Mouse (Mus musculus) CD4-positive, CD25-positive, alpha-beta regulatory T cell, adult 4 months (primary cell): ENCODE results near the gene Dnttip2. TPM values are rescaled to one million over a fixed set of nuclear protein-coding genes. Genes with fewer than 3 reads are reported as not detected.
A peak's percentile ranks its signal among the peaks of the same experiment; 100 is the strongest.
"Not testable (repeated sequence)": the region's sequence is repeated elsewhere in the genome, so short reads cannot be mapped to it uniquely, and the experiment has no call there.

ENCODE experiments used
- ATAC-seq: one replicate; pipeline ENCODE4 v1.8.0; 2017
- polyA plus RNA-seq, 2 experiments: library from polyadenylated mRNA; unstranded; fragments of 100-300 nt; shearing (Covaris generic); gene quantifications; one replicate each; pipeline ENCODE4 v1.2.1; 2017

The Dnttip2 gene
- polyA plus RNA-seq = 100 to 1,000 TPM; 108 to 120 TPM

DNA sequence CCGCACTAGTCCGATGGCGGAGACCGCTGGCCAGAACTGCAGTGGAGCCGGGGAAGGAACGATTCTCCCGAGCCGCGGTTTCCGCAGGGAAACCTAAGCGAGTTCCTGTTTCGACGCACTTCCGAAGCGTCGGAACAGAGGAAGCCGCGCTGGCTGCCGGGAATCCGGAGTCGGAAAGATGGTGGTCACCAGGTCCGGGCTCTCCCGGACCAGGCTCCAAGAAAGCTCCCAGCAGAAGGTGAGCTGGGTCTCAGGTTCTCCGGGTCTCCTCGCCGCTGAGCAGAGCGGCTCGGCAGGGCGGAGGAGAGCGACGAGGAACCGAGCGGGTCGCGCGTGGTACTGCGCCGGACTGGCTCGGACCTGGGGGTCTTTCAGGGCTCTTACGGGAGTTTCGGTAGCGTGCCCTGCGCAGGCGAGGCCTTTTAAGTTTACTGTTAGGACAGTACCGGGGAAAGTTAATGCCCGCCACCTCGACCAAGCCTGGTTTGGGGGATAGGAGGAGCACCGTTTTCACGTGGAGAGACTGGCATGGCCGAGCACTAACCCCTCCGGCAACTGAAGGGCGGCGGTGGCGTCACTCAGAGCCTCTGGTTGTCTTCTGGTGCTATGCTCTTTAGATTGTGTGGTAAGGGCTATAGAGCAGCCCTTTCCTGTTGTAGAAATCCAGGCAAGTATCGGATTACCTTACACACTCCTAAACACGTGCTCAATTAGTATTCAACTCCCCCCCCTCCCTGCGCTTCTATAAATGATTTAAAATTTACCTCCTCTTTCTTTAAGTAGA is at the start of gene Dnttip2:
Gene Dnttip2 (plus strand): TSS at position 148 of the 784 bp plus-strand sequence.
- peak; percentile 85 for ATAC-seq

GRCm38 (mm10) chr3:122226972-122227371 is 47.2 kb upstream of the Dnttip2 start:
- not testable (repeated sequence) for ATAC-seq

DNA sequence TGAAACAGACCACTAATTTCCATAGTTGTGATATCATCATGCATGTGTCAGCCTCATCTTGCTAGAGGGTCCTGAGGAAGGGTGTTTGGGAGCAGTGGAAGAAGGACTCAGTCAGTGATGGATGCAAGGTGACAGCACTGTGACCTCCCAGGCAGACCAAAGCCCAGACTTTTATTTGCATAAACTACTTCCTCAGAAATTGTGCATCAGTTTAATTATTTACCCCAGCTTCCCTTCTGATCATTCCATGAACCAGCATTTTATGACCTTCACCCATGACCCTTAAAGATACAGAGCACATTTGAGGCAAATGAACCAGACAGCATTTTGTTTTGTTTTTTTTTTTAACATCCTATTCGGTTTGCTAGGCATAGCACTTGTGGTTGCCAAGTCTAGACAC is 38.4 kb upstream of the Dnttip2 start:
- ATAC-seq = no peak

DNA sequence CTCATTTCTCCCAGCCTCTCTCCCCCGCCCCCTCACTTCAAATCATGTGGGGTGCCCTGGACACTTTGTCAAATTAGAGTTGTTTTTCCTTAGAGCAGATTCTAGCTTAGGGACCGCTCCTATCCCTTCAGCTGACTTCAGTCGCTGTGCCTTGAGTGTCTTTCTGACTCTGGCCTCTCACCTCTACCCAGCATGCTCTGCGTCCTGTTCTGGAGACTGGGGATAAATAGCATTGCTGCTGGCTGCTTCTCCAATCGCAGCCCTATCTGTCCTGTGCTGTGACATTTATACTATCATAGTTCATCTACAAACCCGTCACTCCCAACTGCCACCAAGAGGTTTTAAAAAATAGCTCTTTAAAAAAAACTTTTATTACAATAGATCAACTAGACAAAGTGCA is 31.3 kb upstream of the Dnttip2 start:
- no peak for ATAC-seq

GRCm38 (mm10) chr3:122243416-122244167 is 30.6 kb upstream of the Dnttip2 start:
- no peak for ATAC-seq

- ATAC-seq = peak; percentile 4
Measured at GRCm38 (mm10) chr3:122244759-122245158, 29.4 kb upstream of the Dnttip2 start.

DNA sequence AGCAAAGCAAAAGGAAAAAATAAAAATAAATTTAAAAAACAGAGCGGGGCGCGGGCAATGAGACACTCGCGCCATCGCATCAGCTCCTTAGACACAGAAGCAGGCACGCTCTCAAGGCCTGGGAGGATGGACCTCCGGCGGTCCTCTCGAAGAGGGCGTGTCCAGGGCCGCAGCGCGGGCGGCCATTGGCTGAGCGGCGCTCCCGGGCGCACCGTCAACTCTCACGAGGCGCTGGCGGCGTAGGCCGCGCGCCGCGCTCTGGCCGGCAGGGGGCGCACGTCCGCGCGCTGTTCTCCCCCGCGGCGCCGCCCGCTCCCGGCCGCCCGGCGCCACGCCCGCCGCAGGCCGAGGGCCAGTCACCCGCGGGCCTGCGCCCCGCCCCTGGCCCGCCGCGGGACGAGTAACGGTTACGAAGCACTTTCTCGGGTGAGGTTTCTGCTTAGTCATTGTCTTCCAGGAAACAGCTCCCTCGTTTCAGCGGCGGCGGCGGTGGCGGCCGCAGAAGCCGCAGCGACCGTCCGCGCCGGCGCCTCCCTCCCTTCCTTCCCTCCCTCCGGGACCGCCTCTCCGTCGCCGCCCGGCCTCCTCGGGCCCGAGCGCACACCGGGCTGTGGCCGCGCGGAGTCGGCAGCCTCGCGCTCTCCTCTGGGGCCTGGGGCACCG is 28.8 kb upstream of the Dnttip2 start, which contains the start of gene Gclm:
Gene Gclm (plus strand): TSS at position 343 of the 663 bp plus-strand sequence.
- peak; percentile 97 for ATAC-seq

GRCm38 (mm10) chr3:122245878-122246332 is 28.3 kb upstream of the Dnttip2 start:
- ATAC-seq = peak; percentile 24

GRCm38 (mm10) chr3:122246406-122246805 is 27.8 kb upstream of the Dnttip2 start:
- no peak for ATAC-seq

GRCm38 (mm10) chr3:122246986-122247767 is 27.0 kb upstream of the Dnttip2 start:
- ATAC-seq = no peak

DNA sequence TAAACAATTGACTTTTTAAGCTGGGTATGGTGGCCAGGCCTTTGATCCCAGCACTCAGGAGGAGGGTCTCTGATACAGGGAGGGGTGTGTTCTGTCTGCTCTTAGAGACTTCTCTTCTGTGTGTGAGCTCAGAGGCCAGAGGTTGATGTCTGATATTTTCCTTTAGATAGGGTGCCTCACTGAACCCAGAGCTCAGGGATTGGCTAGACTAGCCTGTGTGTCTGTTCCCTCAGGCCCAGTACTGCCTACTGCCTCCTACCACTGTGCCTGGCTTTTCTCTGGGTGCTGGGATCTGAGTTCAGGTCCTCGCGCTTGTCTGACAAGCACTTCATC is 26.5 kb upstream of the Dnttip2 start:
- ATAC-seq = no peak

DNA sequence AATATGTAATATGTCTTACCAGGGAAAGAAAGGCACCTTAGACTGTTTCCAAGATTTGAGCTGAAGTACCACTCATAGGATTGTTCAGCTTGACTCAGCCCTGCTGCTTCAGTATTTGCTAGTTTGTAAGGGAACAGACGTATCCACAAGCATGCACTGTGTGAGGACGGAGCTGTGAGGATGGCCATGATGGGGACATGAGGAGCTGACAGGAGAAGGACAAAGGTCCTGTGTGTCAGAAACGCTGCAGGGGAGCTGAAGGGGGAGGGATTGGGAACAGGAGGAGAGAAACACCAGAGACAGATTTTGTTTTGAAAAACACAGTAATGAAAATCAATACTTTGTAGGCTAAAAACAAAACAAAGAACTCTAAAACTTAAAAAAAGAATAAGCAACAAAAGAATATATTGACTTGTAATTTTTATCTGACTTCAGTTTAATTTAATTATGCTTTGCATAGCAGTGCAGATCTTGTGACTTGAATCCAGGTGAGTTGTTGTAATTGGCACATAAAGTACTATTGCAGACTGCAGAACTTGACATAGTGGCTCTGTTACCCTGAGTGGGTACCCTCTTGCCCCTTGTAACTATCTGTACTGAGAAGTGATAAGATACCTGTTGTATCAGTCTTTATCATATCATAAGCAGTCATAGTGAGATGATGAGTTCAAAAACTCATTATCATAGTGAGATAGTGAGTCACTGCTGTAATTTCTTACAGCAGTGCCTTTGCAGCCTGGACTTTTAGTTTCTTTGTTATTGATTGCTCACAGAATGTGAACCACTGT is 21.5 kb upstream of the Dnttip2 start:
- no peak for ATAC-seq

DNA sequence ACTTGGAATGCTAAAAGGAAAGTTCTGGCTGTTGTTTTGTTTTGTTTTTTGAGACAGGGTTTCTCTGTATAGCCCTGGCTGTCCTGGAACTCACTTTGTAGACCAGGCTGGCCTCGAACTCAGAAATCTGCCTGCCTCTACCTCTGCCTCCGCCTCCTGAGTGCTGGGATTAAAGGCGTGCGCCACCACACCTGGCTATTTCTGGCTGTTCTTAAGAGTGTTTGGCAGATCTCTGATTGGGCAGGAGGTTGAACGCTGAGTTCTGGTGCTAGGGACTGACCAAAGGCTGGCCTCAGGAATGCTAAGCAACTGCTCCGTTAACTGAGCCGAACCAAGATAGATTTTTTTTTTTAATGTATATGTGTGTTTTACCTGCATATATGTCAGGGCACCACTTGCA is 20.1 kb upstream of the Dnttip2 start:
- ATAC-seq = not testable (repeated sequence)

DNA sequence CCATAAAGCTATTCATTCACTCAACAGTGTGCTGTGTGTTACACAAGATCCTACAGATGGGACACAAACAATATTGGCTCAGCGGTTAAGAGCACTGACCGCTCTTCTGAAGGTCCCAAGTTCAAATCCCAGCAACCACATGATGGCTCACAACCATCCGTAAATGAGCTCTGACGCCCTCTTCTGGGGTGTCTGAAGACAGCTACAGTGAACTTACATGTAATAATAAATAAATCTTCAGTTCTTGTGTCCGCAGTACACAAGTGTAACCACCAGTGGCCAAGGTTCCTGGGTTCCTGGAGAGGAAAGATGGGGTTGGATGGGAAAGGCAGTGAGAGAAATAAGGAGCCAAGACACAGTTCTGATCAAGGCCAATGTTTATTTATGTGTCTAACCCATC is 4.2 kb upstream of the Dnttip2 start:
- ATAC-seq = no peak

- not testable (repeated sequence) for ATAC-seq
Measured at GRCm38 (mm10) chr3:122272565-122272964, 1.6 kb upstream of the Dnttip2 start.

GRCm38 (mm10) chr3:122273407-122274240 is 564 bp upstream of the Dnttip2 start:
- peak; percentile 71 for ATAC-seq

- ATAC-seq = no peak
Measured at GRCm38 (mm10) chr3:122275111-122275510, 923 bp downstream of the Dnttip2 start.

DNA sequence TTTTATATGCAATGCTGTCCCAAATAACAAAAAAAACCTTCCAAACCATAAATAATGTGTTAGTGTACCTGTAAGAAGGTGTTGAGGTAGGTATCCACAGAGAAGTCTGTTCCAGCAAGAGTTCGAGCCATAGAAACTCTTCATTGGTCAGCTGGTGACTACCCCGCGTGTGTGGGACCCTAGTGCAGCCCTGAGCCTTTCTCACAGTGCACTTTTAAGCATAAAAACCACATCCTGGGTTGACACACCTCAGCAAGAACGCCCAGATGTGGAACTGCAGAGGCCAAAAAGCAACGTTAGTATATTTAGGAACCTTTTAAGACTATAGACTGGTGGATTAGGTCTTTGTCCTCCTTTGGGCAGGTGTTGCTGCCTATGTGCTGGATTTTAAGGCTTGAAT is 13.0 kb downstream of the Dnttip2 start:
- ATAC-seq = peak; percentile 88

DNA sequence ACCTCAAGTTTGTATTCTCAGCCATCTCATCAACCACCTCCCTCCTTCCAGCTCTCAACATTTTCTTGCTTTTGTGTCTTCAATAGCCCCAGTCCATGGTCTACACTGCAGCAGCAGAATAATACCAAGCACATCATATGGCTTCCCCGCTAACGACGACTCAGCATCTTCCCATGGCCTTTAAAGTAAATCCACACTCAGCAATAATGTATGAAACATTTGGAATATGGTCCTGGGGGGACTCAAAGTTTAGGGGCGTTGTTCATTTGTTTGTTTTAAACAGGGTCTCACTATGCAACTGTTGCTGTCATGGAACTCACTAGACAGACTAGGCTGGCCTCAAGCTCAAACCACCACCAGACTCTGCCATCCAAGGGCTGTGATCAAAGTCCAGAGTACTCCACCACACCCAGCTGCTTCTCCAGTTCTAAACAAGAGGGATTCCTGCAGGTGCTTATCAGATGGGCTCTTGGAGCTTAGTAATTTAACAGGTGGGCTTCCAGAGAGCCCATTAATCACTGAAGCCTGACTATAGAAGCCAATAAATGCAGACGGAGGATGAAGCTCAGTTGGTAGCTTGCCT is 14.5 kb downstream of the Dnttip2 start:
- ATAC-seq = no peak

DNA sequence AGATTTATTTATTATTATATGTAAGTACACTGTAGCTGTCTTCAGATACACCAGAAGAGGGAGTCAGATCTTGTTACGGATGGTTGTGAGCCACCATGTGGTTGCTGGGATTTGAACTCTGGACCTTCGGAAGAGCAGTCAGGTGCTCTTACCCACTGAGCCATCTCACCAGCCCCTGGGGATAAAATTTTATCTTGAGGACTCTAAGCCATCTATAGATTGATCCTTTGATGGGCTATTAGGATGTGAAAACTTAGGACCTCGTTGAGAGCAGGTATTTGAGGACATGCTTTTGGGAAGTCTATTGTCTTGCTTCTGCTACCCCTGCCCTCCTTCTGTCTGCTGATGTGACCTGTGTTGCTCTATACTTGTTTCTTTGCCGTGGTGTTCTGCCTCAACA is 15.2 kb downstream of the Dnttip2 start:
- not testable (repeated sequence) for ATAC-seq
